Mouse (Mus musculus) splenic B cell, adult 2 months (primary cell): ENCODE data around the gene Gbgt1.
"Not testable (repeated sequence)": the region's sequence is repeated elsewhere in the genome, so short reads cannot be mapped to it uniquely, and the experiment has no call there.

ENCODE experiments used
- DNase-seq: peaks from one replicate; pipeline ENCODE4 v3.0.0-alpha.2; 2011; ENCODE audit warnings: low read depth, low spot score
- H3K27me3 ChIP-seq: 2 replicates; pipeline ENCODE4 v1.6.1; 2012; ENCODE audit warnings: mild to moderate bottlenecking, low read length, moderate library complexity, mixed read lengths; ENCODE audit not compliant: control insufficient read depth, poor library complexity, insufficient read depth, severe bottlenecking
- H3K36me3 ChIP-seq: 2 replicates; pipeline ENCODE4 v1.6.1; 2012; ENCODE audit warnings: mild to moderate bottlenecking, low read length, moderate library complexity, mixed read lengths; ENCODE audit not compliant: control insufficient read depth, poor library complexity, insufficient read depth, severe bottlenecking

Gene Gbgt1

GRCm38 (mm10) chr2:28496671-28497070, at the start of gene Gbgt1:
Gbgt1 (plus strand) TSS chr2:28496891.
- no peak for DNase-seq
- no peaks in the 10 kb centered on the region for H3K27me3 ChIP-seq
- no peaks in the 10 kb centered on the region for H3K36me3 ChIP-seq

- no peaks in the 10 kb centered on the region for H3K27me3 ChIP-seq
- DNase-seq, result no peak
- no peaks in the 10 kb centered on the region for H3K36me3 ChIP-seq
Measured at GRCm38 (mm10) chr2:28447315-28447670, 49.4 kb upstream of the Gbgt1 start.

GRCm38 (mm10) chr2:28451663-28452062, 45.0 kb upstream of the Gbgt1 start:
- DNase-seq, result no peak
- no peaks in the 10 kb centered on the region for H3K36me3 ChIP-seq
- no peaks in the 10 kb centered on the region for H3K27me3 ChIP-seq

GRCm38 (mm10) chr2:28453539-28453938, 43.2 kb upstream of the Gbgt1 start:
- DNase-seq, result no peak
- Histone ChIP-seq H3K36me3 (no peaks in the 10 kb centered on the region), H3K27me3 (no peaks in the 10 kb centered on the region)

- no peaks in the 10 kb centered on the region for H3K36me3 ChIP-seq
- no peak for DNase-seq
- H3K27me3 ChIP-seq, result no peaks in the 10 kb centered on the region
Measured at GRCm38 (mm10) chr2:28456616-28457015, 40.1 kb upstream of the Gbgt1 start.

- Histone ChIP-seq H3K36me3 (no peaks in the 10 kb centered on the region), H3K27me3 (no peaks in the 10 kb centered on the region; the same call in 1 of the 2 replicates)
- DNase-seq, result peak; percentile 82
Measured at GRCm38 (mm10) chr2:28463919-28464318, 32.8 kb upstream of the Gbgt1 start.

GRCm38 (mm10) chr2:28464919-28465318, 31.8 kb upstream of the Gbgt1 start:
- no peak for DNase-seq
- H3K36me3 ChIP-seq, result no peaks in the 10 kb centered on the region; the same call in 1 of the 2 replicates
- no peaks in the 10 kb centered on the region; the same call in 1 of the 2 replicates for H3K27me3 ChIP-seq

GRCm38 (mm10) chr2:28465836-28466518, 30.7 kb upstream of the Gbgt1 start, which contains the start of gene 1700007K13Rik:
1700007K13Rik (minus strand) TSS chr2:28466332.
- no peaks in the 10 kb centered on the region; the same call in 1 of the 2 replicates for H3K27me3 ChIP-seq
- DNase-seq, result peak; percentile 58
- H3K36me3 ChIP-seq, result no peaks in the 10 kb centered on the region; the same call in 1 of the 2 replicates

GRCm38 (mm10) chr2:28467860-28468485, 28.7 kb upstream of the Gbgt1 start, which contains the start of gene Mrps2:
Mrps2 (plus strand) TSS chr2:28468066.
- Histone ChIP-seq H3K27me3 (no peaks in the 10 kb centered on the region; the same call in 1 of the 2 replicates), H3K36me3 (no peaks in the 10 kb centered on the region; the same call in 1 of the 2 replicates)
- DNase-seq, result peak; percentile 88

- Histone ChIP-seq H3K36me3 (no peaks in the 10 kb centered on the region; the same call in 1 of the 2 replicates), H3K27me3 (no peaks in the 10 kb centered on the region; the same call in 1 of the 2 replicates)
- no peak for DNase-seq
Measured at GRCm38 (mm10) chr2:28468486-28469225, 28.0 kb upstream of the Gbgt1 start.

- Histone ChIP-seq H3K36me3 (no peaks in the 10 kb centered on the region; the same call in 1 of the 2 replicates), H3K27me3 (no peaks in the 10 kb centered on the region; the same call in 1 of the 2 replicates)
- DNase-seq, result no peak
Measured at GRCm38 (mm10) chr2:28469461-28469860, 27.2 kb upstream of the Gbgt1 start.

- H3K27me3 ChIP-seq, result no peaks in the 10 kb centered on the region; the same call in 1 of the 2 replicates
- H3K36me3 ChIP-seq, result no peaks in the 10 kb centered on the region; the same call in 1 of the 2 replicates
- no peak for DNase-seq
Measured at GRCm38 (mm10) chr2:28470591-28470990, 26.1 kb upstream of the Gbgt1 start.

GRCm38 (mm10) chr2:28472011-28472410, 24.7 kb upstream of the Gbgt1 start:
- not testable (repeated sequence) for DNase-seq, H3K36me3 ChIP-seq, H3K27me3 ChIP-seq

GRCm38 (mm10) chr2:28477993-28478392, 18.7 kb upstream of the Gbgt1 start:
- not testable (repeated sequence) for H3K27me3 ChIP-seq, DNase-seq, H3K36me3 ChIP-seq
